Mouse (Mus musculus) heart, adult 2 months (tissue): ENCODE data around the gene Soga1.

Experiments
- CTCF ChIP-seq: fragments of 200-600 bp; IDR thresholded peaks from 2 replicates; pipeline ENCODE4 v1.8.1; 2022; ENCODE audit warnings: antibody characterized with exemption, mild to moderate bottlenecking, moderate library complexity
- EP300 ChIP-seq: fragments of 200-500 bp; IDR thresholded peaks from 2 replicates; pipeline ENCODE4 v1.6.1; 2011; ENCODE audit warnings: low read depth, low read length, control low read depth; ENCODE audit not compliant: insufficient read depth
- POLR2A ChIP-seq: fragments of 200-500 bp; IDR thresholded peaks from 2 replicates; pipeline ENCODE4 v1.6.1; 2011; ENCODE audit warnings: mild to moderate bottlenecking, low read depth, low read length, control low read depth; ENCODE audit not compliant: insufficient read depth

- TF ChIP-seq CTCF (0 out of 2 replicates have a peak, but pooled peaks have one; percentile 7), POLR2A (no peak), EP300 (0 out of 2 replicates have a peak, but pooled peaks have one; percentile 52)
These were observed 3.4 kb downstream of the Soga1 start for GRCm38 (mm10) chr2:157075685-157076084.
